Mouse (Mus musculus) kidney, adult 8-10 months (tissue): ENCODE results near the gene Pdik1l.
A peak's percentile ranks its signal among the peaks of the same experiment; 100 is the strongest.
"Not testable (repeated sequence)": the region's sequence is repeated elsewhere in the genome, so short reads cannot be mapped to it uniquely, and the experiment has no call there.

Experiments
- DNase-seq, 2 experiments: peaks; one replicate each; pipeline ENCODE4 v3.0.0; 2022

The Pdik1l gene

DNA sequence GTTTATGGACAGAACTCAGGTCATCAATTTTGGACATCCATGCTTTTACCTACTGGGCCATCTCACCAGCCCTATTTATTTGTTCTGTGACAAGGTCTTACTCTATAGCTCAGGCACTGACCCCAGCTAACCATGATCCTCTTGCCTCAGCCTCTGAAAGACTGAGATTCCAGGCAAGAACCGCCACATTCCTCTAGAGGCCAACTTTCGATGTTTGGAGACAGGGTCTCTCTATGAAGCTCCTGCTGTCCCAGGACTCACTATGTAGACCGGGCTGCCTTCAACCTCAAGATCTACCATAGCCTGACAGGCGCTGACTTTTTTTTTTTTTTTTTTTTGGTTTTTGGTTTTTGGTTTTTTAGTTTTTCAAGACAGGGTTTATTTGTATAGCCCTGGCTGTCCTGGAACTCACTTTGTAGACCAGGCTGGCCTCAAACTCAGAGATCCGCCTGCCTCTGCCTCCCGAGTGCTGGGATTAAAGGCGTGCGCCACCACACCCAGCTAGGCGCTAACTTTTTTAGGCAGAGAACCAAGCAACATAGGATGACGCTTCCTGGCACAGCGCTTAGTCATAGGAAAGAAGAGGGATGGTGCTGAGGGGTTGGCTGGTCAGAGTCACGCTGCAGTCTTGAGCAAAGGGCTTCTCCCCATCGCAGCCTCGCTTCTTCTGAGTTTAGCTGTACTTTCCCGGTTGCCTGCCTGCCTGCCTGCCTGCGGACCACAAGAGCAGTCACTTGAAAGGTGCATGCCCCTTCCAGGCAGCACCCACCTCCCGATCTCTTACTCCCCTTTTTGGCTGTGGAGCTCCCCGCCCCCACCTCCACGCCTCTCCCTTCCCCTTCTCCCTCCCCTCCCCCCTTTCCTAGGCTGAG, 11.2 kb upstream of the Pdik1l start:
- no peak for DNase-seq

- peak in 1 of 2 experiments; percentile 40 for DNase-seq
These were observed 9.7 kb upstream of the Pdik1l start for GRCm38 (mm10) chr4:134297369-134297768.

- no peak for DNase-seq
These were observed 8.8 kb upstream of the Pdik1l start for GRCm38 (mm10) chr4:134296523-134296922.

GRCm38 (mm10) chr4:134296096-134296495, 8.4 kb upstream of the Pdik1l start:
- not testable (repeated sequence) for DNase-seq

DNA sequence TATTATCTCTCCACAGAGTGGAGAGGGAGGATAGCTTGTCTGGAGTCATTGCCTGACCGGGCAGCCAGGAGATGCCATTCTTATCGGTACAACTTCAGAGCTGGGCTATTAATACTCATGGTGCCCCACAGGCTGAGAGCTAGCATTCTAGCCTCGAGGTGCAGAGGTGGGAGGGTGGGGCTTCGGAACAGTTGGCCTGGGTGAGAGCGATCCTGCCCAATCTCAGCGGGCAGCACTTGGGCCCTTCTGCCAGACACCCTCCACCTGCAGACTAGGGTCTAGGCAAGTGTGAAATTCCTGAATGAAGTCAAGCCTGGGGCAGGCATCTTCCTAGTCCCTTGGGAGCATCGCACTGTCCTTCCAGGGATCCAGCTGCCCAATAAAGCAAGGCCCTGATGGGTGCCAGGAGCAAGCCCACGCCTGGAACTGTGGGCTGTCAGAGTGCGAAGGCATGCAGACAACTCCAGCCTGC, 6.0 kb upstream of the Pdik1l start:
- no peak for DNase-seq

DNA sequence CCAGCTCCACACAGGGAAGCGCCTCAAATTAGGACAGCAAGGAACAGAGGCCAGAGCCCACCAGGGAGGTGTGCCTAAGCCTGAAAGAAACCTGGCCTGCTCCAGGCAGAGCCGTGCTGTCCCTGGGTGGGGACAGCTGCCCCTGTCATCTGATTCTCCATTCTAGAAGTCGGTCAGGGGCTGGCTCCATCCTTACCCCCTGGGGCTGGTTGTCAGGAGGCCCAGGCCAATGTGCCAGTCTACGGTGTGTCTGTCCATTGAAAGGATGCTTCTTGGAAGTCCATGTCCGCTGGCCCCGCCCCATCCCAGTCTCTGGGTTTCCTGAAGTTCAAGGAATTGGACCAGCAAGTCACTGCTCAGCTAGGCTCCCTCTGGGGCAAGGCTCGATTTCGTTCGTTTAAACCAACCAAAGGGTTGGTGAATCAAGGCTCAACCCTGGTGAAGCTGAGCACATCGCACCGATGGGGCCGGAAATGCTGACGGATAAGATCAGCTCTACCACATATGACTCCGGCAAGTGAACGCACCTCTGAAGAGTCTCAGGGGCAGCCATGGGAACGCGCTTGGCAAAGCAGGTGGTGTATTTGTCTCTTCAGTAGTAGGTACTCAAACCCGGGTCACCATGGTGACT, 5.5 kb upstream of the Pdik1l start:
- no peak for DNase-seq

GRCm38 (mm10) chr4:134292067-134292466, 4.4 kb upstream of the Pdik1l start:
- peak; percentile 46 to 75 for DNase-seq

DNA sequence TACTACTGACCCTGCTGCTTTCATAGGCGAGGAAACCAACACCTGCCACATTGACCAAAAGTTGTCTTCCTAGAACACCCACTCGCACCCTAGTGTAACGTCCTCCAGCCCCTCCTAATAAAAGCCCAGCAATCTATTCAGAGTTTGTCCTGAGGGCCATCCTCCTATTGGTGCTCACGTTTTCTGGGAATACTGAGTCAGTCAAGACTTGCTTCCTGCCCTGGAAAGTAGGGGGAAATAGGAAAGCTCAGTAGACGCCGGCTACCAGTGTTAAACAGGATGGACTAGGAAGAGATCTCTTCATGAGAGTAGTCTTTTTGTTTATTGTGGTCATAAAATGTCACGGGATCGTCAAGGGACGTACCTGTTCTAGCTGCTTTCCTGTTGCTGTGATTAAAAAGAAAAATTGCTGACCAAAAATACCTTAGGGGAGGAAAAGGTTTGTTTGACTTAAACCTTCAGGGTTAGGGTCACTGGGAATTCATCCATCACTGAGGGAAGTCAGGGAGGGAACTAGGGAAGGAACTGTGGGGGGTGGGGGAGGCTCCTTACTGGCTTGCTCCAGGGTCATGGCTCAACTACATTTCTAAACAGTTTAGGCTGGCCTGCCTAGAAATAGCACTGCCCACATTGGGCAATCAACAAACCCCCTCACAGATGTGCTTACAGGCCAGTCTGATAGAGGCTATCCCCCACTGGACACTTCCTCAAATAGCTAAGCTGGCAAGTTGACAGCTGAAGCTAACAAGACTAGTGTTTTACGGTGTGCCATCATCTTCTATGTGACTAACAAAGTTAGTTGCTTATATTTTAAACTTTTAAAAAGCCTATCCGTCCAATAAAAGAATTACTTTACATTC, 932 bp upstream of the Pdik1l start:
- no peak for DNase-seq

DNA sequence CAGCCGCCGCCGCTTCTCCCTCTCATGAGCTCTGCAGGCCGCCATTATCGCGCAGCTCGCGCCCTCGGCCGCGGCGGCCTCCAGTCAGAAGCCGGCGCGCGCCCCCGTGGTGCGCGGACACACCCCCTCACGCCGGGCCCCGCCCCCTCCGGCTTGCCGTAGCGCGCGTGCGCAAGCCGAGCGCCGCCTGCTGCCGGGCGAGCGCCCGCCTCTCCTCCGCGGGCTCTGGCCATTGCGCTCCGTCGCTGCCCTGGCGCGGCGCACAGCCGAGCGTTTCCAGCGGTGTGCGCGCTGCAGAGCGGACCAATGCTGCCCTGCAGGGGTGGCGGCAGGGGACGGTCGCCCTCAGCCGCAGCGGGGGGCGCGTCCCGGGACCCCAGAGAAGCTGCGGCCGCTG, 529 bp downstream of the Pdik1l start:
- DNase-seq, result peak; percentile 88 to 94

GRCm38 (mm10) chr4:134286226-134287167, 1.2 kb downstream of the Pdik1l start:
- DNase-seq, result no peak

GRCm38 (mm10) chr4:134284942-134285341, 2.8 kb downstream of the Pdik1l start:
- DNase-seq, result no peak

DNA sequence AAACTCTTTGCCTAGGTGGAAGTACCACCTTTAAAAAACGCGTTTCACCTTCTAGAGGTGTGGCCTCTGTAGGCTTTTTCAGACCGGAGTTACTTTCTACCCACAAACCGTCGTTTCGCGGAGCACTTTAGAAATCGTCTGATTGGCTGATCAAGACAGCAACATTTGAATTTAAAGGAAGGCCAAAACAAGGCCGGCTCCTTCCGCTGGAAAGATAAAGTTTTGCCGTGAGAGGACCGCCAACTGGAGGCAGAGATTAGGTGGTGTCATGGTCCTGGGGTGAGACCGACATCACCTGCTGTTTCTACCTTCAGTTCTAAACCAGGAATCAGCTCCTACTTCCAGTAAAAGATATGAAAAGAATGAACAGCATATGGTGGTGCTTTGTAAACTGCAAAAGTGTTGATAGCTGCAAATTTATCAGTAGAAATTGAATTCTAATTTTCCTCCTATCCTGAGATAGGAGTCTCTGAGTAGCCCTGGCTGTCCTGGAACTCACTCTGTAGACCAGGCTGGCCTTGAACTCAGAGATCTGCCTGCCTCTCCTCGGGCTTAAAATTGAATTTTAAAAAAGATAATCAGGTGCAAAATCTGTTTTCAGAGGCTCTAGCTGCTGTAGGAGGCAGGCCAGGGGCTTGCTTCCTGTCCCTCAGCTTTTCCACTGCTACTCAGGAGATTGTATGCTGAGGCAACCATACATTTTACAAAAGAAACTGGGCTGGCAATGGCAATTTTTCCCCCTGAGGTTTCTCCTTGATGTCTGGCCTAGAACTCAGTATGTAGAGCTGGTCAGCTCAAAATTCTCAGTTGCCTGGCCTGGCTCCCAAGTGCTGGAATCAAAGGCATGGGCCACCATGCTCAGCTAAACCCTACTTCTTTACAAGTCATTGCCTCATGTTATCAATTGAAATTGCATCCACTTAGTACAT, 14.0 kb downstream of the Pdik1l start:
- no peak for DNase-seq

GRCm38 (mm10) chr4:134272731-134273416, 14.8 kb downstream of the Pdik1l start:
- no peak for DNase-seq

DNA sequence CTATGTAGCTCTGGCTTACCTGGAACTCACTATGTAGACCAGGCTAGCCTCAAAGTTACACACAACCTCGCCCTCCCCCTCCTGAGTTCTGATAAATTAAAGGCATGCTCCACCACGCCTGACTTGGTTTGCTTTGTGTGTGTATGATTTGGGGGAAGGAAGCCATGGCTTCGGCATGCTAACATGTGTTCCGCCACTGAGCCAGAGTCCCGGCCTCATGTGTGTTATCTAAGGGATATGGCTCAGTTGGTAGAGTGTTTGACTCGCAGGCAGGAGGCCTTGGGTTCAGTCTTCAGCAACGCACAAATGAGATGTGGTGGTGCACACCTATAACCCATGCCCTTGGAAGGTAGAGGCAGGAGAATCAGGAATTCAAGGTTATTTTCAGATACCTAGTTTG, 15.7 kb downstream of the Pdik1l start:
- DNase-seq, result no peak

DNA sequence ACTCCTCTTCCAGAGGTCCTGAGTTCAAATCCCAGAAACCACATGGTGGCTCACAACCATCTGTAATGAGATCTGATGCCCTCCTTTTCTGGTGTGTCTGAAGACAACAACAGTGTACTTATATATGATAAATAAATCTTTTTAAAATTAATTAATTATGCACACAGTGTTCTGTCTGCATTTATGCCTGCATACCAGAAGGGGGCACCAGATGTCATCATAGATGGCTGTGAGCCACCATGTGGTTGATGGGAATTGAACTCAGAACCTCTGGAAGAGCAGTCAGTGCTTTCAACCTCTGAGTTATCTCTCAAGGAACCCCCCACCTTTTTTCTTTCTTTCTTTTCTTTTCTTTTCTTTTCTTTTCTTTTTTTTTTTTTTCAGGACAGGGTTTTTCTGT, 18.1 kb downstream of the Pdik1l start:
- DNase-seq, result not testable (repeated sequence)

DNA sequence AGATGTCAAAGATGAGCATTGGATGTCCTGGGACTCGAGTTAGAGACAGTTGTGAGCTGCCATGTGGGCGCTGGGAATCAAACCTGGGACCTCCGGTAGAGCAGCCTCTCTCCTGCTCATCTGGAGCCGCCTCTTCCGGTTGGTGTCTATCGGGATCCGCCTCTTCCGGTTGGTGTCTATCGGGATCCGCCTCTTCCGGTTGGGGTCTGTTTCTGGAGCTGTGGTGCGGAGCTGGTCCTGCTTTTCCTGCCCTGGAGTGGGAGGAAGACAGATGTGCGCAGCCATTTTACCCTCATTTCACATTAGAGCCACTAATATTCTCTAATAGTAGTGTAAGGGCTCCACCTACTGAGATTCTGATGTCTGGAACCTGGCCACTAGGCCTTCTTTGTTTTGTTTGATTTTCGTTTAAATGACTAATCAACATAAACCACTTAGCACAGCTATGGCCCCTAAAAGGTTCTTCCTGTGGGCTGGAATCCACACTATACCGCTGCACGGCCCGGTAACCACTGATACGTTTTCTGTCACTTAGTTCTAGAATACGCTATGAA, 19.5 kb downstream of the Pdik1l start:
- no peak for DNase-seq

GRCm38 (mm10) chr4:134265860-134266585, 21.7 kb downstream of the Pdik1l start:
- no peak for DNase-seq

GRCm38 (mm10) chr4:134263191-134263590, 24.5 kb downstream of the Pdik1l start:
- peak; percentile 50 to 81 for DNase-seq

DNA sequence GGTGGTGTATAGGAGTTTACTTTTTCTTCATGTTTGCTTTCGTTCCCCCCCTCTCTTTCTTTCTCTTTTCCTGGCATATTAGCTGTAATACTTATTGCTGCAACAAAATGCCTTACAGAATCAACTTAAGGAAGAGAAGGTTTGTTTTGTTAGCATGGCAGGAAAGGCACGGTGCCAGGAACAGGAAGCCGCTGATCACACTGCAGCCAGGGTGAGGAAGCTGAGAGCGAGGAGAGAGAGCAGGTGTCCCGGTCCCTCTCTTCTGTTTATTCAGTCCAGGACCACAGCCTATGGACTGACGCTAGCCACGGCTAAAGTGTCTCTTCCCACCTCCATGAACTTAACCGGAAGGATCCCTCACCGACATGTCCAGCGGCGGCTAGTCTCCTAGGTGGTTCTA, 29.3 kb downstream of the Pdik1l start:
- DNase-seq, result no peak
